Mouse (Mus musculus) heart, embryonic 12.5 days (tissue): ENCODE measurements around the gene Trrap. TPM values are rescaled to one million over a fixed set of nuclear protein-coding genes. Genes with fewer than 3 reads are reported as not detected.

ENCODE experiments used
- ATAC-seq: fragments of 200-750 bp; cut with Nextera tagmentation; 2 replicates; pipeline ENCODE4 v1.8.0; 2017; ENCODE audit warnings: moderate TSS enrichment, moderate library complexity; ENCODE audit not compliant: insufficient number of reproducible peaks, low FRiP score
- H3K27ac ChIP-seq: fragments of 300-500 bp; sonication (generic); 2 replicates; pipeline ENCODE4 v1.5.1; 2016; ENCODE audit warnings: mild to moderate bottlenecking, moderate library complexity; ENCODE audit not compliant: poor library complexity, severe bottlenecking
- H3K27me3 ChIP-seq: fragments of 300-500 bp; sonication (generic); replicated peaks from 2 replicates; pipeline ENCODE4 v1.6.1; 2016; ENCODE audit warnings: mild to moderate bottlenecking, moderate library complexity
- H3K36me3 ChIP-seq: fragments of 300-500 bp; sonication (generic); 2 replicates; pipeline ENCODE4 v1.6.1; 2016; ENCODE audit warnings: mild to moderate bottlenecking, moderate library complexity
- H3K4me1 ChIP-seq: fragments of 300-500 bp; sonication (generic); replicated peaks from 2 replicates; pipeline ENCODE4 v1.6.1; 2016; ENCODE audit warnings: mild to moderate bottlenecking
- H3K4me2 ChIP-seq: fragments of 300-500 bp; sonication (generic); 2 replicates; pipeline ENCODE4 v1.6.1; 2016; ENCODE audit warnings: mild to moderate bottlenecking, moderate library complexity
- H3K4me3 ChIP-seq: fragments of 300-500 bp; sonication (generic); 2 replicates; pipeline ENCODE4 v1.5.1; 2016; ENCODE audit warnings: mild to moderate bottlenecking
- H3K9ac ChIP-seq: fragments of 300-500 bp; sonication (generic); 2 replicates; pipeline ENCODE4 v1.6.1; 2016; ENCODE audit warnings: mild to moderate bottlenecking, moderate library complexity
- H3K9me3 ChIP-seq: fragments of 300-500 bp; sonication (generic); replicated peaks from 2 replicates; pipeline ENCODE4 v1.6.1; 2016; ENCODE audit warnings: mild to moderate bottlenecking, moderate library complexity
- WGBS: fragments of 180-500 bp; shearing (Covaris S2); methylation state at CpG from one replicate; pipeline ENCODE4 v1.1.7; 2016; 5-methylcytosine and 5-hydroxymethylcytosine counted together
- polyA plus RNA-seq: library from polyadenylated mRNA; unstranded; fragments of >200 nt; fragmentation: Nextera tagmentation; extraction: Ambion mirVana; gene quantifications from 2 replicates; pipeline ENCODE4 v1.2.1, GENCODE M21; 2016

The Trrap gene
- polyA plus RNA-seq, 1 experiment from 2014 or later = 61.5 TPM

DNA sequence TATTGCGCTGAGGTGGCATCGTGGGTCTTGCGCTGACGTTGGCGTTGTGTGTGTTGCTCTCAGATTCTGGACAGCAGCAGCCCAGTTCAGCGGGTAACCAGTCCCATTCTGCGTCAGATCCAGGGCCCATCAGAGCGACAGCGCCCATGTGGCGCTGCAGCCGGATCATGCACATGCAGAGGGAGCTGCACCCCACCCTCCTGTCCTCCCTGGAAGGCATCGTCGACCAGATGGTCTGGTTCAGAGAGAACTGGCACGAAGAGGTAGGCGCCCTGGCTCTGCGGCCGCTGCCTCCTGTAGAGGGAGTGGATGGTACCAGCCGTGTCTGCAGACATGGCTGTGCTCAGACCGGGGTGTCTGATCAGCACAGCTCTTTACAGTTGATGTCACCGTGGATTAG, 77.8 kb downstream of the Trrap start:
- Histone ChIP-seq H3K27ac (no peak overlapping the region), H3K4me3 (no peak overlapping the region), H3K4me1 (no peaks in the 10 kb centered on the region), H3K9me3 (no peaks in the 10 kb centered on the region), H3K9ac (no peak overlapping the region), H3K27me3 (no peaks in the 10 kb centered on the region), H3K4me2 (no peak overlapping the region), H3K36me3 (peaks cover 100% of the 10 kb centered on the region)
- ATAC-seq = no peak
- WGBS = 95% methylated on average over 20 of the region's 20 CpGs

DNA sequence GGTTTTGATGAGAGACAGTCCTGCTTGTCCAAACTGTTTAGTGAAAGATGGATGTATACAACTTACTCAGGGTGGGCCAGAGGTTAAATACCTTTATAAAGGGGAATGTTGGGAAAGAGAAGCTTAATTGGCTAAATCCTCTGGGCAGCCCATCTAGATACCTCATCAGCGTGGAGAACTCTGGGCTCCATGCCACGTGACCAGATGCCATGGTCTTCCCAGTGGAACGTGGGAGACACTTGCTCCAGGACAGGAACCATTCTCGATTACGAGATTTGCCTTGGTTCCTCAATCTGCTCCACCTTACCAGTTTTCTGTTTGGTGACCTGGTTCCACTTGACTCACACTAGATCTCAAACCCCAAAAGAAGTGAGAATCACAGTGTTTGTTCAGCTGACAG, 81.2 kb downstream of the Trrap start:
- no peaks in the 10 kb centered on the region for H3K4me1 ChIP-seq
- H3K9me3 ChIP-seq = no peaks in the 10 kb centered on the region
- no peaks in the 10 kb centered on the region for H3K27me3 ChIP-seq
- no peak overlapping the region for H3K4me2 ChIP-seq
- no peak overlapping the region for H3K27ac ChIP-seq
- no peak overlapping the region for H3K4me3 ChIP-seq
- no peak for ATAC-seq
- peaks cover 100% of the 10 kb centered on the region for H3K36me3 ChIP-seq
- H3K9ac ChIP-seq = no peak overlapping the region
- 87% methylated on average over 5 of the region's 5 CpGs for WGBS

- Histone ChIP-seq H3K4me2 (no peak overlapping the region), H3K27ac (no peak overlapping the region), H3K9ac (no peak overlapping the region), H3K4me1 (no peaks in the 10 kb centered on the region), H3K36me3 (peaks cover 100% of the 10 kb centered on the region), H3K4me3 (no peak overlapping the region), H3K9me3 (no peaks in the 10 kb centered on the region), H3K27me3 (no peaks in the 10 kb centered on the region)
- no peak for ATAC-seq
- 93% methylated on average over 10 of the region's 10 CpGs for WGBS
Observed at GRCm38 (mm10) chr5:144849932-144850331, 82.4 kb downstream of the Trrap start.

DNA sequence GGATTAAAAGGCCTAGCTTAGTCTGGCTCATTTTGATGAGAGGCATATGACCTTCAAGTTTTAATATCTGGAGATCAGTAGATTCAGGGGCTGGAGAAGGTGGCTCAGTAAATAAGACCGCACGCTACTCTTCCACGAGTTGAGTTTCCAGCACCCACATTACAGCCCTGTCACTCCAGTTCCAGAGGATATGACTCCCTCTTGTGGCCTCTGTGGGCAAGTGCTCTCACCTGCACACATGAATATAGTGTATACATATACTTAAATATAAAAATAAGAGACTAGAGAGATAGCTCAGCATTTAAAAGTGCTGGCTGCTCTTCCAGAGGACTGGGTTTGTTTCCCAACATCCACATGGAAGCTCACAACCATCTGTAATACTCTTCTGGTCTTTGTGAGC, 84.3 kb downstream of the Trrap start:
- Histone ChIP-seq H3K4me1 (peaks cover 7% of the 10 kb centered on the region), H3K9ac (no peak overlapping the region), H3K27ac (no peak overlapping the region), H3K27me3 (no peaks in the 10 kb centered on the region), H3K4me3 (no peak overlapping the region), H3K4me2 (no peak overlapping the region), H3K36me3 (peaks cover 99% of the 10 kb centered on the region), H3K9me3 (no peaks in the 10 kb centered on the region)
- no peak for ATAC-seq
- WGBS = 91% methylated on average over 3 of the region's 3 CpGs

DNA sequence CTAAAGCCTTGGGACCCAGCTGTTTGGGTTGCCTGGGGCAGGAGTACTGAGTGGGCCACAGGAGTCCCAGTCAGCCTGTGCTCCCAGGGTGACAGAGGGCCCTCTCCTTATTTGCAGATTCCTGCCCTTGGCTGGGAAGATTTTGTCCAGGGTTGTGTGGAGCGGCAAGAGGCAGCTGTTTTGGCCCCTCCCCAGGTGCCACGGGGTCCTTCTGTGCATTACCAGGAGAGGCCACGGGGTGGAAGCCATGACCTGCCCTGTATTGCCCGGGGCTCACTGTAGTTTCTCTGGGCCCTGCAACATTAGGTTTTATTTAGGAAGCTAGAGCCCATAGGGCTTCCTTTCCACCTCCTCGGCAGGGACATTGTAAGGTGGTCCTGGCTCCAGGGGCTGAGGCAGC, 86.4 kb downstream of the Trrap start:
- peaks cover 99% of the 10 kb centered on the region for H3K36me3 ChIP-seq
- 85% methylated on average over 5 of the region's 5 CpGs for WGBS
- H3K4me1 ChIP-seq = peaks cover 7% of the 10 kb centered on the region
- no peaks in the 10 kb centered on the region for H3K27me3 ChIP-seq
- no peak overlapping the region for H3K27ac ChIP-seq
- no peak overlapping the region for H3K4me3 ChIP-seq
- no peaks in the 10 kb centered on the region for H3K9me3 ChIP-seq
- no peak for ATAC-seq
- no peak overlapping the region for H3K9ac ChIP-seq
- no peak overlapping the region for H3K4me2 ChIP-seq

- Histone ChIP-seq H3K9me3 (peaks cover 8% of the 10 kb centered on the region), H3K4me3 (no peak overlapping the region), H3K4me2 (no peak overlapping the region), H3K4me1 (peaks cover 7% of the 10 kb centered on the region), H3K9ac (no peak overlapping the region), H3K36me3 (peaks cover 98% of the 10 kb centered on the region), H3K27ac (no peak overlapping the region), H3K27me3 (no peaks in the 10 kb centered on the region)
- no peak for ATAC-seq
- 45% methylated on average over 6 of the region's 6 CpGs for WGBS
Observed at GRCm38 (mm10) chr5:144855936-144856335, 88.4 kb downstream of the Trrap start.

- H3K27ac ChIP-seq = no peak overlapping the region
- ATAC-seq = no peak
- no peak overlapping the region for H3K4me3 ChIP-seq
- no peak overlapping the region for H3K4me2 ChIP-seq
- peaks cover 13% of the 10 kb centered on the region for H3K9me3 ChIP-seq
- no peak overlapping the region for H3K9ac ChIP-seq
- H3K27me3 ChIP-seq = no peaks in the 10 kb centered on the region
- peaks cover 77% of the 10 kb centered on the region for H3K36me3 ChIP-seq
- peaks cover 7% of the 10 kb centered on the region for H3K4me1 ChIP-seq
- 91% methylated on average over 15 of the region's 15 CpGs for WGBS
Observed at GRCm38 (mm10) chr5:144858527-144858926, 91.0 kb downstream of the Trrap start.

DNA sequence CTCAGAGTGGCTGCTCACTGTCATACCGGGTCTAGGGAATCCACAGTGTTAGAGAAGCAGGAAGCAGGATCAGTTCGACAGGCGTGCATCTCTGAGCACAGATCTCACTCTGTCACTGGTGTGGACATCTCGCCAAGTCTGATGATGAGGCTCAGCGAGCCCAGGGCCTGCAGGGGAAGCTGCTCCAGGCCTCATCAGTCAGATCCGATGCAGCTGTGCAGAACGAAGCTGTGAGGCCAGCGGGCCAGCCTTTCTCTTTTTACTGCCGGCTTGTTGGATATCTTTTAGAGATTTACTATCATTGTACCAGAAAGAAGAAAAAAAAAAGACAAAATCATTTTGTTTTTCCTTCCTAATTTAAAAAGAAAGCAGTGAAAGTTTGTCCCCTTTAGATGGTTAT, 91.8 kb downstream of the Trrap start:
- H3K36me3 ChIP-seq = peaks cover 69% of the 10 kb centered on the region
- H3K4me3 ChIP-seq = no peak overlapping the region
- H3K27ac ChIP-seq = no peak overlapping the region
- H3K9ac ChIP-seq = no peak overlapping the region
- H3K4me1 ChIP-seq = peaks cover 7% of the 10 kb centered on the region
- H3K9me3 ChIP-seq = peaks cover 13% of the 10 kb centered on the region
- H3K4me2 ChIP-seq = no peak overlapping the region
- 93% methylated on average over 9 of the region's 9 CpGs for WGBS
- ATAC-seq = no peak
- H3K27me3 ChIP-seq = no peaks in the 10 kb centered on the region

DNA sequence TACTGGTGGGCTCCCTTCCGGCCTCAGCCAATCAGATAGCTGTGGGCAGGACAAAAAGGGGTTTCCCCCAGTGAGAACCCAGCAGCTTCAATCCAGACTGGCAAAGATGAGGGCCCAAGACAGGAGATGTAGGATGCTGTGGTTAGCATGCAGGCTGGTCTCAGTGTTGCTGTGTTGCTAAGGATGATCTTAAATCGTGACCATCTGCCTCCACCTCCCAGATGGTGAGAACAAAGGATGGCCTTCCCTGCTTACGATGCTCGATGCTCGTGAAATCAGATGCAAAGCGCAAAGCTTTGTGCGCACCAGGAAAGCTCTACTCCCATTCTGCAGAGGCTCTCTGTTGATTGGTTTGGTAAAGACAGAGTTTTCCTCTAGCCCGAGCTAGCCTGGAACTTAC, 93.4 kb downstream of the Trrap start:
- Histone ChIP-seq H3K27ac (no peak overlapping the region), H3K4me3 (no peak overlapping the region), H3K4me2 (no peak overlapping the region), H3K27me3 (no peaks in the 10 kb centered on the region), H3K9me3 (peaks cover 13% of the 10 kb centered on the region), H3K4me1 (peaks cover 2% of the 10 kb centered on the region), H3K36me3 (peaks cover 53% of the 10 kb centered on the region), H3K9ac (no peak overlapping the region)
- WGBS = 96% methylated on average over 8 of the region's 8 CpGs
- ATAC-seq = no peak

DNA sequence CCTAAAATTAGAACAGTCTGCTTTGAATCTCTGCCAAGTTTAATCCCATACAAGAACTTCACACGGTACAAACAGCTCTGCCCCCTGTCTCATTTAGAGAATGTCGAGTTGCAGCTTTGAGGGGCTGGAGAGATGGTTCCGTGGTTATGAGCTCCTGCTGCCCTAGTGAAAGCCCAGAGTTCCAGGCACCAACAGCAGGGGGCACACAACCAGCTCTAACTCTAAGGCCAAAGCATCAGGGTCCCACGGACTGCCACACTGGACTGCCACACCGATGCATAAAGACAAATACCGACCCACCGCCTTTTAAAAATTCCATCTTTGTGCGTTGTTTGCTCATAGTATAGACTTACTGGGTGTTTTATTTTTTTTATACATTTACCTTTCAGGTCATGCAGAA, 99.4 kb downstream of the Trrap start:
- 70% methylated on average over 8 of the region's 8 CpGs for WGBS
- Histone ChIP-seq H3K4me2 (no peak overlapping the region), H3K27ac (no peak overlapping the region), H3K27me3 (no peaks in the 10 kb centered on the region), H3K4me1 (0 out of 2 replicates have a peak, but pooled peaks cover 6% of the 10 kb centered on the region), H3K9ac (no peak overlapping the region), H3K4me3 (no peak overlapping the region), H3K36me3 (no peaks in the 10 kb centered on the region), H3K9me3 (no peaks in the 10 kb centered on the region)
- ATAC-seq = no peak

- no peak overlapping the region for H3K4me3 ChIP-seq
- H3K27ac ChIP-seq = no peak overlapping the region
- no peaks in the 10 kb centered on the region for H3K36me3 ChIP-seq
- no peak for ATAC-seq
- H3K4me1 ChIP-seq = 0 out of 2 replicates have a peak, but pooled peaks cover 6% of the 10 kb centered on the region
- H3K4me2 ChIP-seq = no peak overlapping the region
- no peaks in the 10 kb centered on the region for H3K9me3 ChIP-seq
- H3K27me3 ChIP-seq = no peaks in the 10 kb centered on the region
- WGBS = 72% methylated on average over 7 of the region's 7 CpGs
- no peak overlapping the region for H3K9ac ChIP-seq
Observed at GRCm38 (mm10) chr5:144869466-144869865, 101.9 kb downstream of the Trrap start.

DNA sequence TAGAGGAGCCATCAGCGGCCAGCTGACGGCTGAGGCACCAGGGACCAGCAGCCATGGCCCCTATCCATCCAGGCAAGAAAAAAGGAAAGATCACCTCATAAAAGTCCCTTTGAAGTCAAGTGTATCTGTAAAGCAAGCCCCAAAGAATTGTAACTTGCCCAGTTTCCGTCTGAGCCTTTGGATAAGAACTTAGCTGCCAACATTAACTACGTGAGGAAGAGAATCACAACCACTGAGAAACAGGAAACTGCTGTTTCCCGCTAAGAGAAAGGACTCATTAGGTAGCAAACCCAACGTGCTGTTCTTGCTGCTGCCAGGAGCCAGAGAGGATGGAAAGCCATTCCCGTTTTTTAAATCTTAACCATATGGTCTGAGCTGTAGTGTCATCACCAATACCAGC, 103.2 kb downstream of the Trrap start:
- 60% methylated on average over 7 of the region's 7 CpGs for WGBS
- peaks cover 12% of the 10 kb centered on the region; the same call in 1 of the 2 replicates for H3K4me1 ChIP-seq
- no peak overlapping the region for H3K27ac ChIP-seq
- H3K4me2 ChIP-seq = no peak overlapping the region
- H3K9ac ChIP-seq = no peak overlapping the region
- H3K4me3 ChIP-seq = no peak overlapping the region
- H3K9me3 ChIP-seq = no peaks in the 10 kb centered on the region
- H3K27me3 ChIP-seq = no peaks in the 10 kb centered on the region
- no peaks in the 10 kb centered on the region for H3K36me3 ChIP-seq
- no peak for ATAC-seq
